Mouse (Mus musculus) midbrain, postnatal 0 days (tissue): ENCODE results near the gene Pemt. TPM values are rescaled to one million over a fixed set of nuclear protein-coding genes. Genes with fewer than 3 reads are reported as not detected.
A peak's percentile ranks its signal among the peaks of the same experiment; 100 is the strongest.

Experiments used
- ATAC-seq: fragments of 200-750 bp; cut with Nextera tagmentation; 2 replicates; pipeline ENCODE4 v1.8.0; 2017; ENCODE audit warnings: moderate number of reproducible peaks, mild to moderate bottlenecking, moderate TSS enrichment, moderate library complexity; ENCODE audit not compliant: low FRiP score
- DNase-seq: peaks from one replicate; pipeline ENCODE4 v3.0.0-alpha.2; 2015; ENCODE audit warnings: low spot score
- H3K27ac ChIP-seq: fragments of 300-500 bp; sonication (generic); 2 replicates; pipeline ENCODE4 v1.5.1; 2014; ENCODE audit warnings: low read depth, mild to moderate bottlenecking, low read length, mixed read lengths
- H3K27me3 ChIP-seq: fragments of 300-500 bp; sonication (generic); 2 replicates; pipeline ENCODE4 v1.6.1; 2014; ENCODE audit warnings: low read length, control low read depth, mixed read lengths; ENCODE audit not compliant: insufficient read depth
- H3K36me3 ChIP-seq: fragments of 300-500 bp; sonication (generic); 2 replicates; pipeline ENCODE4 v1.6.1; 2014; ENCODE audit warnings: low read length, control low read depth, mixed read lengths; ENCODE audit not compliant: insufficient read depth
- H3K4me1 ChIP-seq: fragments of 300-500 bp; sonication (generic); 2 replicates; pipeline ENCODE4 v1.6.1; 2014; ENCODE audit warnings: mild to moderate bottlenecking, control low read depth, antibody characterized with exemption, low read length, mixed read lengths; ENCODE audit not compliant: insufficient read depth
- H3K4me2 ChIP-seq: fragments of 300-500 bp; sonication (generic); 2 replicates; pipeline ENCODE4 v1.6.1; 2014; ENCODE audit warnings: low read depth, mild to moderate bottlenecking, low read length, mixed read lengths; ENCODE audit not compliant: poor library complexity, severe bottlenecking
- H3K4me3 ChIP-seq: fragments of 300-500 bp; sonication (generic); 2 replicates; pipeline ENCODE4 v1.5.1; 2014; ENCODE audit warnings: low read depth, mild to moderate bottlenecking, low read length, moderate library complexity
- H3K9ac ChIP-seq: fragments of 300-500 bp; sonication (generic); replicated peaks from 2 replicates; pipeline ENCODE4 v1.6.1; 2014; ENCODE audit warnings: mild to moderate bottlenecking, low read length, moderate library complexity, mixed read lengths; ENCODE audit not compliant: poor library complexity, severe bottlenecking
- H3K9me3 ChIP-seq: fragments of 300-500 bp; sonication (generic); 2 replicates; pipeline ENCODE4 v1.6.1; 2016; ENCODE audit warnings: low read length, control low read depth
- CTCF ChIP-seq: IDR thresholded peaks from 2 replicates; pipeline ENCODE4 v1.5.1; 2016; ENCODE audit warnings: antibody characterized with exemption, mild to moderate bottlenecking
- WGBS: fragments of 180-500 bp; shearing (Covaris S2); extraction: QIAGEN DNeasy Blood & Tissue Kit; methylation state at CpG from one replicate; pipeline ENCODE4 v1.1.7; 2014; 5-methylcytosine and 5-hydroxymethylcytosine counted together
- polyA plus RNA-seq: library from polyadenylated mRNA; unstranded; fragments of >200 nt; fragmentation: Nextera tagmentation; extraction: Ambion mirVana; gene quantifications from 2 replicates; pipeline ENCODE4 v1.2.1, GENCODE M21; 2015
- total RNA-seq: library from RNA; depleted of rRNA; stranded (reverse); fragments of >200 nt; gene quantifications from 2 replicates; pipeline ENCODE4 v1.2.3, GENCODE M21; 2014

The Pemt gene
- total and polyA plus RNA-seq, 2 experiments from 2014 or later: 10.9 to 12.7 TPM

DNA sequence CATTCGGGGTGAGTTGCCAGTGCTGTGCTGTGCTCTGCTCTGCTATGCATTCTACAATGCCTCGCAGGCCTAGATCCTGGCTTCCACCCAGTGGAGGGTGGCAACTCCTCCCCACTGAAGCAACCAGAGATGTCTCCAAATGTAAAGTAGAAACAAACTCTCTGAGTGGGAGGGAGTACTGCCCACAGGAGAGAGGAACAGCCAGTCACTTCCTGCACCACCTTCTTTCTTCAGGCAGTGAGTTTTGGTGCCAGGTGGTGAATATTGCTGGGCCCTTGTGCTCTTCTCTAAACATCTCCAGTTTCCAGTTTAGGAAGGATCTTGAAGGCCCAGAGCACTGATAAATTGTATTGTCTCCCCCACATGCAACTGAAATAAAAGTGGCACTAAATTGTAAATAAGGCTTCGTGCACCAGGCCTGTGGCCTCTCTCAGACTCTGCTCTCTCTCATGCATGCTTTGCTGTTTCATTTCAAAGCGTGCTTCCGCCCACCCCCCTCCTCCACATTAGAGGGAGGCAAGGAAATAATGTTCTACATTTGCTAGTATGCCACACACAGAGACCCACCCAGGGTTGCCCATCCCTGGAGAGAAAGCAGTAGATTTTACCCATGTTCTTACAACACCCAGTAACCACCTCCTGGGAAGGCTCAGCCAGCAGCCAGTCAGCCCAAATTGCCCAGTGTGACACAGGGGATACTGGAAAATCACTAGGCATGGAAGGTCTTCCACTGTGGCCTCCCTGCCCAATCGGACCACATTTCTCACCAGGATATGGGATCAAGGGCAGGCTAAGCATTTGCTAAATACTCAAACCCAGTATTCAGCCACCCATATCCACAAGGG lies 13.5 kb downstream of the Pemt start:
- H3K27me3 ChIP-seq: no peaks in the 10 kb centered on the region
- H3K4me2 ChIP-seq: no peak overlapping the region
- no peak for TF ChIP-seq CTCF
- H3K36me3 ChIP-seq: no peaks in the 10 kb centered on the region
- H3K27ac ChIP-seq: no peak overlapping the region
- DNase-seq: no peak
- no peaks in the 10 kb centered on the region for H3K4me1 ChIP-seq
- H3K9me3 ChIP-seq: no peaks in the 10 kb centered on the region
- no peak overlapping the region for H3K9ac ChIP-seq
- no peak for ATAC-seq
- WGBS: 87% methylated on average over 6 of the region's 6 CpGs
- H3K4me3 ChIP-seq: no peak overlapping the region

DNA sequence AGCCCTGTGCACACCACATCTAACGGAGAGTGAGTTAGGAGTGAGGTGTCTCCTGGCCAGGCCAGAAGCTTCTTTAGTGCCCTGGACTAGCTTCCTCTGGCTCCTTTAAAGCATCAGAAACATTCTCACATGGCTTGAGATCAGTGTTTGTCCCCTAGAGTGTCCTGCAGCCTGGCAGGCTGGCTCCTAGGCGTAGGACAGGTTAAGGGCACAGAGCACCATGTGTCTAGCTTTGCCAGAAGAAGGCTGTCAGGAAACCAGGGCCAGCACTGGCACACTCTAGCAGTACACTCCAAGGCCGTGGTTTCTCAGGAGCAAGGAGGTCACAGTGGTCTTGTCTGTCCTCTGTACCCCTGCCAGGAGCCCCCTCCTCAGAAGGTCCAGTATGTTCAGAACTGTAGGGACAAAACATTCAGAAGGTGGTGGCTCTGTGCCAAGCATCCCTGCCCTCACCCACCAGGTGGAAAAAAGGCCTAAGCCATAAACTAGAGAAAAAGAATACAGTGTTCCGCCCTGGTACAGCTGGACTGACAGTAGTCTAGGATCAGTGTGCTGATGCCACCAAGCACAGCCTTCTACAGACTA lies 15.4 kb downstream of the Pemt start:
- DNase-seq (no peak), ATAC-seq (no peak)
- TF ChIP-seq CTCF: no peak
- Histone ChIP-seq H3K9ac (no peak overlapping the region), H3K9me3 (no peaks in the 10 kb centered on the region), H3K27ac (no peak overlapping the region), H3K36me3 (no peaks in the 10 kb centered on the region), H3K27me3 (no peaks in the 10 kb centered on the region), H3K4me3 (no peak overlapping the region), H3K4me1 (0 out of 2 replicates have a peak, but pooled peaks cover 3% of the 10 kb centered on the region), H3K4me2 (no peak overlapping the region)
- WGBS: 67% methylated on average over 4 of the region's 4 CpGs

DNA sequence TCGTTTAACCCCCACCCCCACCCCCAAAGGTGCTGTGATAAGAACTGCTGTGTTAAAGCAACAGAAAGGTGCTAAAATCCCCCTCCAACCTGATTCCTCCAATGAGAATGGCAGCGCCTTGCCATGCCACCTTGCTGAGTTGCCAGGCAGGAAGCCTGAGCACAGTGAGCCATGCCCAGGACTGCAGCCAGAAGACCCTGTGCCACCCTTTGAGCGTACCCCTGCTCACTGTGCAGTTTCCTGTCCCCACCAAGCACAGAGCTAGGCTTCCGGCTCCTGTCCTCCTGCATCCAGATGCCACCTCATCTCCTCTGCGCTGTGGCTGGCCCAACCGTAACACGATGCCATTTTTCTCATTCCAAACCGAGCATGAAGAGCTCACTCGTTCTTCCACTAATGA lies 16.3 kb downstream of the Pemt start:
- no peak overlapping the region for H3K4me2 ChIP-seq
- H3K4me3 ChIP-seq: no peak overlapping the region
- ATAC-seq (no peak), DNase-seq (peak; percentile 5)
- no peak overlapping the region for H3K27ac ChIP-seq
- no peak overlapping the region for H3K9ac ChIP-seq
- H3K9me3 ChIP-seq: no peaks in the 10 kb centered on the region
- 70% methylated on average over 9 of the region's 9 CpGs for WGBS
- no peaks in the 10 kb centered on the region for H3K36me3 ChIP-seq
- H3K27me3 ChIP-seq: no peaks in the 10 kb centered on the region
- TF ChIP-seq CTCF: no peak
- 0 out of 2 replicates have a peak, but pooled peaks cover 3% of the 10 kb centered on the region for H3K4me1 ChIP-seq

DNA sequence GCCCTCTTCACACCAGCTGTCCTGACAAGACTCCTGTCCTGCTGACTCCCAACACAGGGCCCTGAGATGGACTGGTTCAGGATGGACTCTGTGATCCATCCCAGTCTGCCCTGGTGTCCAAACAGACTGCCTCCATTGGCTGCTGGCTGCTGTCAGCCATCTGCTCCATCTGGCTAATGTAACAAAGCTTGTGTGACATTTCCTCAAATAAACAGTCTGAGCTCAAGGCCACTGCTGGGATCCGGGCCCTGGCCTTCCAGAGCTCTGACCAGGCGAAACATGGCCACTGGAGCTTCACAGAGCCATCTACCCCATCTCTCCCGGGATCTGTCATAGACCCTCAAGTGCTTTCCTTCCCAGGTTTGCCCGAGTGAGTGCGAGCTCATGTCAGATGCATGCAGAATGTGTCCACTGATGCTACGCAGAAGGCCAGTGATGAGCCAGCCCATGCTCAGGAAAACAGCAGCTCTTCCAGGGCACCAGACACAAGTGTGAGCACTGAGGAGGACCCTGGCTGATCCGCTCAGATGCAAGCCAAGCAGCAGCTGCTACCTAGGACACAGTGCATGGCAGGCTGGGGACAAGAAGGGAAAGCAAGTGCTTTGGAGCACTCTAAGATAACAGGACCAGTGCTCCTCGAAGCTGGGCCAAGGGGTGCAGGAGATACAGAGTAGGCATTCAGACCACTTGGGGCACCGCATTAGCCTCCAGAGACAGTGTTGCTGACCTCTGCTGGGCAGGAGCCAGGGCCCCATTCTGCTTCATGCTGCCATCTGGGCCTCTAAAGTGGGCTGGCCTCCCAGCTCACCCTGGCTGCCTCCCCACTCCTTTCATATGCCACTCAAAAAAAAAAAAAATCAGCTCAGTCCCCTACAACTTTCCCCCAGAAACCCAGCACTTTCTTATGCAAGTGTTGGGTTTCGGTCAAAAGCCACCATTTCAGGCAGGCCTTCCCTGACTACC lies 18.1 kb downstream of the Pemt start:
- H3K9ac ChIP-seq: no peak overlapping the region
- no peaks in the 10 kb centered on the region for H3K9me3 ChIP-seq
- TF ChIP-seq CTCF: no peak
- no peak overlapping the region for H3K4me3 ChIP-seq
- H3K36me3 ChIP-seq: no peaks in the 10 kb centered on the region
- DNase-seq (peak; percentile 68), ATAC-seq (no peak)
- 0 out of 2 replicates have a peak, but pooled peaks cover 3% of the 10 kb centered on the region for H3K4me1 ChIP-seq
- no peak overlapping the region for H3K4me2 ChIP-seq
- WGBS: 78% methylated on average over 10 of the region's 10 CpGs
- no peaks in the 10 kb centered on the region for H3K27me3 ChIP-seq
- peak overlapping the region; percentile 12; the same call in 1 of the 2 replicates for H3K27ac ChIP-seq

DNA sequence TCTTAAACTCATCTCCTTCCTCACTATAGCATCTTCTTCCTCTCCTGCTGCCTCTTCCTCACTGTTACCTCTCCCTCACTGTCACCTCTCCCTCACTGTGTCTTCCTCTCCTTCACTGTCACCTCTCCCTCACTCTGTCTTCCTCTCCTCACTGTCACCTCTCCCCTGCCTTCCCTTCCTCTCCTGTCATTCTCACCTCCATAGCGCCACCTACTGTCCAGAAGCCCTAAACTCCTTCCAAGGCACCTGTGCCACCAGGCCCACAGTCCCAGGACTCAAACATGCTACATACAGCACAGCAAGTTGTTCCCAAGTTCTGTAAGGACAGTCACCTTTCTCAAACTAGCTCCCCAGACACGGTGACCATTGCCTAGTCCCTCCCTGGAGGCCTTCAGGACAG lies 19.0 kb downstream of the Pemt start:
- no peaks in the 10 kb centered on the region for H3K9me3 ChIP-seq
- TF ChIP-seq CTCF: peak; percentile 87
- H3K4me1 ChIP-seq: 0 out of 2 replicates have a peak, but pooled peaks cover 3% of the 10 kb centered on the region
- WGBS: 6% methylated on average over 2 of the region's 2 CpGs
- no peaks in the 10 kb centered on the region for H3K36me3 ChIP-seq
- no peaks in the 10 kb centered on the region for H3K27me3 ChIP-seq
- ATAC-seq (no peak), DNase-seq (peak; percentile 68)
- H3K27ac ChIP-seq: no peak overlapping the region
- H3K4me3 ChIP-seq: no peak overlapping the region
- no peak overlapping the region for H3K4me2 ChIP-seq
- H3K9ac ChIP-seq: no peak overlapping the region
